Mouse (Mus musculus): ENCODE results near the gene Fsd2. TPM values are rescaled to one million over a fixed set of nuclear protein-coding genes. Genes with fewer than 3 reads are reported as not detected.

The Fsd2 gene
- polyA plus RNA-seq, 1 experiment from 2014 or later: 0.04 TPM

DNA sequence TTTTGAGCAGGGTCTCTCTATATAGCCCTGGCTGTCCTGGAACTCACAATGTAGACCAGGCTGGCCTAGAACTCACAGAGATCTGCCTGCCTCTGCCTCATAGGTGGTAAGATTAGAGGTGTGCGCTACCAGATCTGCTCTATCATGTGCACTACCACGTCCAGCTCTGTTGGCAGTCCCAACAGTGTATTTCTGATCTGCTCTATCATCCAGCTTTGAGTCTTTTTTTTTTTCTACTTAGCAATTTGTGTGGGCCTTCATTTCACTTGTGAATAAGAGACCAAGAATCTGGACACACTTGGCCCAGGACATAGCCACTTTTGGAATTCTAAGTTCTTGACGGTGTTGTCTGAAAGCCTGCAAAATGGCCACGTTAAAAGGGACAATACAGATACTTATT lies 9.9 kb downstream of the Fsd2 start:
- WGBS: 81% methylated on average over 4 of the region's 4 CpGs
- ATAC-seq (replicated peaks; ENCODE audit: low FRiP score, low read depth): no peak
- no peak overlapping the region for H3K4me3 ChIP-seq (replicated peaks; ENCODE audit: low read depth, low read length)

DNA sequence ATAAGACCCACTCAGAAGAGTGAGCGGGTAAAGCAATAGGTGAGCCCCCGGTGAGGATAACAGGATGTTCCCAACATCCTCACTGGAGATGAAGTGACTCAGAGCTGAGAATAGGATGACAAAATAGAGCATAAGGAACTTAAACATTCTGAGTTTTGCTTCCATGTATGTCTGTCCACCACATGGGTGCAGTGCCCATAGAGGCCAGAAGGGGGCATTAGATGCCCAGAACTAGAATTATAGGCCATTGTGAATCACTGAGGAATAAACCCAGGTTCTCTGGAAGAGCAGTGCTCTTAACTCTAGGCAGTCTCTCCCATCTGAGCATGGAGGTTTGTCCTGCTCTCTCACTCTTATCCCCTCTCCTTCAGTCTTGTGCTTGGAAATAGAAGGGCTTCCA lies 12.4 kb downstream of the Fsd2 start:
- Histone ChIP-seq H3K27ac (no peak overlapping the region), H3K9ac (ENCODE audit: low read depth, low read length) (no peak overlapping the region), H3K4me1 (replicated peaks; ENCODE audit: insufficient read depth, low read length) (no peaks in the 10 kb centered on the region), H3K36me3 (ENCODE audit: insufficient read depth, low read length) (no peaks in the 10 kb centered on the region), H3K4me3 (replicated peaks; ENCODE audit: low read depth, low read length) (no peak overlapping the region), H3K9me3 (replicated peaks; ENCODE audit: low read length) (no peaks in the 10 kb centered on the region), H3K4me2 (ENCODE audit: low read length) (no peak overlapping the region), H3K27me3 (ENCODE audit: insufficient read depth, low read length) (no peaks in the 10 kb centered on the region)
- WGBS: 89% methylated on average over 2 of the region's 2 CpGs
- DNase-seq (ENCODE audit: low spot score) (peak; percentile 50), ATAC-seq (replicated peaks; ENCODE audit: low FRiP score, low read depth) (no peak)
- TF ChIP-seq CTCF (IDR thresholded peaks at IDR 0.05; ENCODE audit: low read depth): peak; percentile 68

More for the DNA sequence above, 9.9 kb downstream of the Fsd2 start:
- Histone ChIP-seq H3K27me3 (ENCODE audit: insufficient read depth, low read length) (no peaks in the 10 kb centered on the region), H3K9ac (ENCODE audit: low read depth, low read length) (no peak overlapping the region), H3K36me3 (ENCODE audit: insufficient read depth, low read length) (no peaks in the 10 kb centered on the region), H3K4me1 (replicated peaks; ENCODE audit: insufficient read depth, low read length) (no peaks in the 10 kb centered on the region), H3K9me3 (replicated peaks; ENCODE audit: low read length) (no peaks in the 10 kb centered on the region), H3K27ac (no peak overlapping the region), H3K4me2 (ENCODE audit: low read length) (no peak overlapping the region)
- DNase-seq (ENCODE audit: low spot score): no peak
- TF ChIP-seq CTCF (IDR thresholded peaks at IDR 0.05; ENCODE audit: low read depth): no peak

DNA sequence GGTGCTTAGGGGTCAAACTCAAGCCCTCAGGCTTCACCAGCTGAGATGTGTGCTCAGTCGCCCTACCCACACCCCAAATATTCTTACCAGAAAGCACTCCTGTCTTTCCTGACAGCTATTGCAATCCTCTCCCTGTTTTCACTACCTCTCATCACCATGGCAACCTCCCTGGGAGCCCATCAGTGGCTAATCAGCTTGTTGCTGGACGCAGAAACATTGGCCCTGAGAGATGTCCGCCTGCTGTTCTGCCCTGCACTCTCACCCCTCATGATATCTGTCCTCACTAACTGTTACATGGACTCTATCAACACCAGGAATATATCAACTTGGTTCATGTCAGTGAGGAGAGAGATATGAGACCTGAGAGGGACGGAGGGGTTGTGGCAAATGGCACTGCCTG lies 13.2 kb downstream of the Fsd2 start:
- no peak overlapping the region for H3K9ac ChIP-seq (ENCODE audit: low read depth, low read length)
- ATAC-seq (replicated peaks; ENCODE audit: low FRiP score, low read depth) (no peak), DNase-seq (ENCODE audit: low spot score) (no peak)
- H3K27me3 ChIP-seq (ENCODE audit: insufficient read depth, low read length): no peaks in the 10 kb centered on the region
- WGBS: 56% methylated on average over 4 of the region's 4 CpGs
- H3K4me2 ChIP-seq (ENCODE audit: low read length): no peak overlapping the region
- no peaks in the 10 kb centered on the region for H3K4me1 ChIP-seq (replicated peaks; ENCODE audit: insufficient read depth, low read length)
- no peaks in the 10 kb centered on the region for H3K9me3 ChIP-seq (replicated peaks; ENCODE audit: low read length)
- no peak overlapping the region for H3K27ac ChIP-seq
- no peak for TF ChIP-seq CTCF (IDR thresholded peaks at IDR 0.05; ENCODE audit: low read depth)
- no peaks in the 10 kb centered on the region for H3K36me3 ChIP-seq (ENCODE audit: insufficient read depth, low read length)
- H3K4me3 ChIP-seq (replicated peaks; ENCODE audit: low read depth, low read length): no peak overlapping the region

DNA sequence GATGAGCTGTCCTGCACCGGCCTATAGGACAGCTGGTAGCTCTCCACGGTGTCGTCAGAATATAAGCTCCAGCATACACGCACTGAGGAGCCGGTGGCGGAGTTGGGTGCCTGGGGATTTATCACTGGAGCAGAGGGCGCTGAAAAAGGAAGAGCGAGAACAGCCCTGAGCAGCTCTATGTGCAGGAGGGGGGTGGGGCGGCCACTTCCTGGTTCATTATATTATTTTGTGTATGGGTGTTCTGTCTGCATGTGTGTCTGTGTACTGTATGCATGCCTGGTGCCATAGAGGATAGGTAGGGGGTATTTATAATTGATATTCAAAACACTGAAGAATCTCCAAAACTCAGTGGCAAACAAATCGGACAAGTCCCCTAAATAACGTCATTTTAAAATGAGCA lies 17.9 kb downstream of the Fsd2 start:
- no peaks in the 10 kb centered on the region for H3K9me3 ChIP-seq (replicated peaks; ENCODE audit: low read length)
- no peak overlapping the region for H3K4me3 ChIP-seq (replicated peaks; ENCODE audit: low read depth, low read length)
- 66% methylated on average over 11 of the region's 11 CpGs for WGBS
- no peak for ATAC-seq (replicated peaks; ENCODE audit: low FRiP score, low read depth)
- no peak overlapping the region for H3K4me2 ChIP-seq (ENCODE audit: low read length)
- no peak for DNase-seq (ENCODE audit: low spot score)
- no peak overlapping the region for H3K27ac ChIP-seq
- H3K9ac ChIP-seq (ENCODE audit: low read depth, low read length): no peak overlapping the region
- no peak for TF ChIP-seq CTCF (IDR thresholded peaks at IDR 0.05; ENCODE audit: low read depth)
- H3K4me1 ChIP-seq (replicated peaks; ENCODE audit: insufficient read depth, low read length): no peaks in the 10 kb centered on the region
- H3K27me3 ChIP-seq (ENCODE audit: insufficient read depth, low read length): no peaks in the 10 kb centered on the region
- H3K36me3 ChIP-seq (ENCODE audit: insufficient read depth, low read length): no peaks in the 10 kb centered on the region

DNA sequence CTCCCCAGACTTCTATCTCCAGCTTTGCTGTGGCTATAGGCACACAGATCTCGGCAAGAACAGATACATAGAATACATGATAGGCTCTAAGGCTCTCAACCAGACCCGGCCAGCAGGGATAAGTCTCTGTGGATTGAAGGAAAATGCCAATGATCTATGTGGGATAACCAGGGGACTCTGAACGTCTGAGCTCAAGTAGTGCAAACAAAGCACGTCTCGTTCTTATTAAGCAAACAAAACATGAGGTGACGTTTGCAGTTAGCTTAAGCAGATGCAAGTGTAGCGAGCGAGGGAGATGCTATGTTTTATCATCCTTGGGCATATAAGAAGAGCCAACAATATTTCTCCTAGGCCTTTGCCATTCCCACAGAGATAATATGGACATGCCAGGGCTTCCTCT lies 23.8 kb downstream of the Fsd2 start:
- WGBS: 81% methylated on average over 8 of the region's 8 CpGs
- Histone ChIP-seq H3K4me2 (ENCODE audit: low read length) (no peak overlapping the region), H3K4me3 (replicated peaks; ENCODE audit: low read depth, low read length) (no peak overlapping the region), H3K27ac (no peak overlapping the region), H3K9ac (ENCODE audit: low read depth, low read length) (no peak overlapping the region), H3K27me3 (ENCODE audit: insufficient read depth, low read length) (no peaks in the 10 kb centered on the region), H3K36me3 (ENCODE audit: insufficient read depth, low read length) (no peaks in the 10 kb centered on the region), H3K4me1 (replicated peaks; ENCODE audit: insufficient read depth, low read length) (no peaks in the 10 kb centered on the region), H3K9me3 (replicated peaks; ENCODE audit: low read length) (no peaks in the 10 kb centered on the region)
- no peak for TF ChIP-seq CTCF (IDR thresholded peaks at IDR 0.05; ENCODE audit: low read depth)
- no peak for DNase-seq (ENCODE audit: low spot score)
- no peak for ATAC-seq (replicated peaks; ENCODE audit: low FRiP score, low read depth)

DNA sequence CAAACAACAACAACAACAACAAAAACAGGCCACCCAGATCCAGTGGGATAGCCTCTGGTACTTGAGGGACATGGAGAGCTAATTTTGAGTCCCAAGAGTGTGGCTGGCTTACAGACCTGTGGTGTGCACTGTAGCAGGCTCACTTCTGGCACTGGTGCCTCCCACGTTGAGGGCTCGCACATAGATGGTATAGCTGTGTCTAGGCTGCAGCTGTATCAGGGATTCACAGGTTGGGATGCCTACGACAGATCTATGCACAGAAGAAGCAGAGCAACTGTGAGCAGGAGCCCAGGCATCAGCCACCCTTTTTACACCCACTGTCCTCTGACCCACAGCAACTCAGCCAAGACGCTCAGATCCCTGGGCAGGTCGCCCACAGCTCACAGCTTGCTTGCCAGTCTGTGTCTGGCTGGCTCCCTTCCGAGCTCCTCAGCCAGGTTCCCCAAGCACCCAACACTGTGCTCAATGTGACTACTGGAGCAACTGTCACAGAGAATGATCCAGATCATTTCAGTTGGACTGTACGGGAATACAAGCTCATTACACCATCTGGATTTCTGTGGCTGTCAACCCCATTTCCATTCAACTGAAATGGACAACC lies 24.7 kb downstream of the Fsd2 start:
- Histone ChIP-seq H3K27ac (no peak overlapping the region), H3K27me3 (ENCODE audit: insufficient read depth, low read length) (no peaks in the 10 kb centered on the region), H3K36me3 (ENCODE audit: insufficient read depth, low read length) (no peaks in the 10 kb centered on the region), H3K4me1 (replicated peaks; ENCODE audit: insufficient read depth, low read length) (no peaks in the 10 kb centered on the region), H3K9ac (ENCODE audit: low read depth, low read length) (no peak overlapping the region), H3K9me3 (replicated peaks; ENCODE audit: low read length) (no peaks in the 10 kb centered on the region), H3K4me3 (replicated peaks; ENCODE audit: low read depth, low read length) (no peak overlapping the region), H3K4me2 (ENCODE audit: low read length) (no peak overlapping the region)
- DNase-seq (ENCODE audit: low spot score) (no peak), ATAC-seq (replicated peaks; ENCODE audit: low FRiP score, low read depth) (no peak)
- TF ChIP-seq CTCF (IDR thresholded peaks at IDR 0.05; ENCODE audit: low read depth): no peak
- 81% methylated on average over 7 of the region's 7 CpGs for WGBS

DNA sequence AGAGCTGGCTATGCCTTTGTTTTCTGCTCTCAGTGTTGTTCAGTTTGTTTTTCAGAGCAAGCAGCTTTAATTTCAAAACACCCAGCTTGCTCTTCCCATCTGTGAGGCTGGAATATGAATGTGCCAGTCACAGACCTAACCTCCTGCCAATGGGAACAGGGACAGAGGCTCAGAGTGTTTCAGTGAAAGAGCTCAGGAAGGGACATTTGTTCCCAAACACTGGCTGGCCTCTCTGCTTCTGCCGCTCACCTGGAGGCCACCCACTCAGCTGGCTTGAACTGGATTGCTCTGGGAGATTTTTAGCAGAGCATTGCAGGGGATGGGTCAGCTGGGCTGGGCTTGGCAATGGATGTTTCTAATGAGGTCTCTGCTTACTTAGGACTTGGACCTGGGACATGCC lies 25.7 kb downstream of the Fsd2 start:
- 52% methylated on average over 1 of the region's 1 CpGs for WGBS
- no peaks in the 10 kb centered on the region for H3K9me3 ChIP-seq (replicated peaks; ENCODE audit: low read length)

More for the DNA sequence above, 25.7 kb downstream of the Fsd2 start:
- ATAC-seq (replicated peaks; ENCODE audit: low FRiP score, low read depth) (no peak), DNase-seq (ENCODE audit: low spot score) (no peak)
- Histone ChIP-seq H3K27ac (no peak overlapping the region), H3K9ac (ENCODE audit: low read depth, low read length) (no peak overlapping the region), H3K4me2 (ENCODE audit: low read length) (no peak overlapping the region), H3K4me3 (replicated peaks; ENCODE audit: low read depth, low read length) (no peak overlapping the region), H3K27me3 (ENCODE audit: insufficient read depth, low read length) (no peaks in the 10 kb centered on the region), H3K4me1 (replicated peaks; ENCODE audit: insufficient read depth, low read length) (no peaks in the 10 kb centered on the region), H3K36me3 (ENCODE audit: insufficient read depth, low read length) (no peaks in the 10 kb centered on the region)
- TF ChIP-seq CTCF (IDR thresholded peaks at IDR 0.05; ENCODE audit: low read depth): no peak
